Mouse (Mus musculus): ENCODE results near the gene Cnksr2. TPM values are rescaled to one million over a fixed set of nuclear protein-coding genes. Genes with fewer than 3 reads are reported as not detected.

Cnksr2 gene
- polyA plus RNA-seq (2012; rRNA removed) = 10.6 and 12.7 TPM in 2 replicates

DNA sequence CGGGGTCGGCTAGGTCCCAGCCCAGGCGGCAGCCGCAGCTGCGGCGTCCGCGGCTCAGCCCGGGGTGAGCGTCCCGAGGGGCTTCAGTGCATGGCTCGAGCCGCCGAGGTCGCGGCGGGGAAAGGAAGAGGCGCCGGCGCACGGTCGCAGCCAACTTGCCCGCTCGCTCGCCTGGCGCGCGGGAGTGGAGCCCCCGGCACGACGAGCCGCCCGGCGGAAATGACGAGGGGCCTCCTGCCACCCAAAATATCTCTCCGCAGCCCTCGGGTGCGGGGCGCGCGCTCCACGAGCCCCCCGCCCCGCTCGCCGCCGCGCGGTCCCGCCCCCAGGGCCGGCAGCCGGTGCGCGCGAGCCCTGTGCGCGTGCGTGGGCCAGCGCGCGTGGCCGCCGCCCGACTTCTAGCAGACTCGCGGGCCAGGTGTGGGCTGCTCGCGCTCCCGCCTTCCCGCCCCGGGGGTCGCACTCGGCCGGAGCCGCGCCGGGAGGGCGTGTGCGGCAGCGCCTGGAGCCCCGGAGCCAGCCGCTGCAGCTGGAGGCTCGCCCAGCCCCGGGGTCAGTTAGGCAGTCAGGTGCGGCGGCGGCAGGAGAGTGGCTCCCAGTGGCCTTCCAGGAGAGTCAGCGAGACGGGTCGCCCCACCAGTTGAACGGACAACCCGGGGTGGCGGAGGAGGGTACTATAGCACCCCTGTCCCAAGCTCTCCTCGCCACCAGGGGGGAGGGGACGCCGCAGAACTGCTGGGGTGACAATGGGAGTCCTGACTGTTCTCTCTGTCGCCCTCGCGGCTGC, at the start of gene Cnksr2:
TSS of gene Cnksr2 (minus strand) at position 238 of the 787 bp plus-strand sequence.

DNA sequence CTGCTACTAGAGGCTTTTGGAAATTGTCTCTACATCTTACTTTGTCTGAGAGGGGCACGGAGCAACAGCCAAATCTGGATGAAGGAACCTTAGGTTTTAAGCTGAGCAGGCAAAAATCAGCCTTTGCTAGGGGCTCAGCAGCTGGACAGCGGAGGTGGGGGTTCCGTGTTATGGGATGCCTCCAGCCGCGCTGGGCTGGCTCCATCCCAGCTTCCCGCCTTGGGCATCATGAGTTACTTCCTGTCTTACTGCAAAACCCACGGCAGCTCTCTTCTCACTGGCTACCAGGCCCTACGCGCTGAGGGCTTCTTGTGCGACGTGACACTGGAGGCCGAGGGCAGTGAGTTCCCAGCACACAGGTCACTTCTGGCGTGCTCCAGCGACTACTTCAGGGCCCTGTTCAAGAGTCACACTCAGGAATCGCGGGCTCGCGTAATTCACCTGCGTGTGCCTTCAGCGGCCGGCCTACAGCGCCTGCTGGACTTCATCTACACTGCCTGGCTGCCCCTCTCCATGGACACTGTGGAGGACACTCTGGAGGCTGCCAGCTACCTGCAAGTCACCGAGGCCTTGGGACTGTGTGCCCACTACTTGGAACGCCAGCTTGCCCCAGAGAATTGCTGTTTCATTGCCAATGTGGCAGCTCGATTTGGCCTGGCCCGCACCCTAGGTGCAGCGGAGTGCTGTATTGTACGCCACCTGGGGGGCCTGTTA, 224.7 kb downstream of the Cnksr2 start, which contains the start of gene Klhl34:
TSS of gene Klhl34 (plus strand) at position 229 of the 714 bp plus-strand sequence.

Other genes with a start within 250 kb of the Cnksr2 start
- gene Klhl34, start 224.9 kb downstream of the Cnksr2 start, polyA plus RNA-seq (2012; rRNA removed) = 0.03 TPM in 1 of 2 replicates, not detected in the other

Measured in central nervous system, embryonic 18 days (tissue).